Mouse (Mus musculus): ENCODE measurements around the gene Ccdc149. TPM values are rescaled to one million over a fixed set of nuclear protein-coding genes. Genes with fewer than 3 reads are reported as not detected.

Ccdc149 gene
- total RNA-seq, 1 experiment from 2014 or later: 3.9 TPM

GRCm38 (mm10) chr5:52370901-52371300, 100.4 kb downstream of the Ccdc149 start:
- DNase-seq: no peak

- DNase-seq: no peak
Observed at GRCm38 (mm10) chr5:52367866-52368840, 103.2 kb downstream of the Ccdc149 start.

- no peak for DNase-seq
Observed at GRCm38 (mm10) chr5:52366661-52367060, 104.7 kb downstream of the Ccdc149 start.

GRCm38 (mm10) chr5:52365930-52366329, 105.4 kb downstream of the Ccdc149 start:
- no peak for DNase-seq

GRCm38 (mm10) chr5:52364521-52364920, 106.8 kb downstream of the Ccdc149 start:
- no peak for DNase-seq

- peak; percentile 90 for DNase-seq
Observed at GRCm38 (mm10) chr5:52363468-52364150, 107.7 kb downstream of the Ccdc149 start, which contains the start of gene Sod3. TSS of gene Sod3 (plus strand) at chr5:52363791.

GRCm38 (mm10) chr5:52362776-52363467, 108.4 kb downstream of the Ccdc149 start:
- no peak for DNase-seq

GRCm38 (mm10) chr5:52360286-52361049, 110.9 kb downstream of the Ccdc149 start:
- no peak for DNase-seq

GRCm38 (mm10) chr5:52358120-52358519, 113.2 kb downstream of the Ccdc149 start:
- no peak for DNase-seq

GRCm38 (mm10) chr5:52357175-52357754, 114.1 kb downstream of the Ccdc149 start:
- no peak for DNase-seq

GRCm38 (mm10) chr5:52355612-52356011, 115.7 kb downstream of the Ccdc149 start:
- no peak for DNase-seq

GRCm38 (mm10) chr5:52354441-52354840, 116.9 kb downstream of the Ccdc149 start:
- peak; percentile 20 for DNase-seq

- DNase-seq: no peak
Observed at GRCm38 (mm10) chr5:52352730-52353129, 118.6 kb downstream of the Ccdc149 start.

- no peak for DNase-seq
Observed at GRCm38 (mm10) chr5:52351561-52351960, 119.8 kb downstream of the Ccdc149 start.

- DNase-seq: no peak
Observed at GRCm38 (mm10) chr5:52350451-52350850, 120.9 kb downstream of the Ccdc149 start.

GRCm38 (mm10) chr5:52346890-52347289, 124.4 kb downstream of the Ccdc149 start:
- DNase-seq: no peak

GRCm38 (mm10) chr5:52339134-52339533, 132.2 kb downstream of the Ccdc149 start:
- no peak for DNase-seq

- peak; percentile 29 for DNase-seq
Observed at GRCm38 (mm10) chr5:52335590-52335989, 135.7 kb downstream of the Ccdc149 start.

GRCm38 (mm10) chr5:52332120-52332519, 139.2 kb downstream of the Ccdc149 start:
- no peak for DNase-seq

Data from adrenal gland, postnatal 14 days (tissue).